Mouse (Mus musculus): ENCODE data around the gene Wwox. TPM values are rescaled to one million over a fixed set of nuclear protein-coding genes. Genes with fewer than 3 reads are reported as not detected.

Gene Wwox
- polyA plus RNA-seq, 1 experiment from 2014 or later = 14.0 TPM

DNA sequence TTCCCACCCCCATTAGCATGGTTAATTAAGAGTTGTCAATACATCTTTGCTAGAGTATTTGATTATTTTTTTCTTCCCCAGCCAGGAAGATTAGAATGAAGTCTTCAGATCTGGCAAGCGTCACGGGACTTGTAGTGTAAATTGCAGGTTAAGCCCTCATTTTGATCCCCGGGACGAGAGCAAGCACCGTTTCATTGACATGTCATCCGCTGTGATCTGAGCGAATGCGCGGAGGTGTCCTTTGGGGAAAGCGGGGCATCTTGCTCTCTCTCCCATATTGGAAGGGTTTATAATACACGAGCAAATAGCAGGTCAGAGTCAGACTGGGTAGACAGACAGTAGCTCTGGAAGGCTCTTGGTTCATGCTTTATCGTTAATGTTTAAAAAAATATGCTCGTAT is 123.0 kb downstream of the Wwox start:
- H3K4me2 ChIP-seq (ENCODE audit: low read length) = no peak overlapping the region
- H3K36me3 ChIP-seq (ENCODE audit: control insufficient read depth, insufficient read depth, low read length) = no peaks in the 10 kb centered on the region
- no peak overlapping the region for H3K9ac ChIP-seq (ENCODE audit: low read length)
- ATAC-seq (replicated peaks; ENCODE audit: low FRiP score, low TSS enrichment, low read depth) (no peak), DNase-seq (ENCODE audit: low spot score) (no peak)
- no peaks in the 10 kb centered on the region for H3K27me3 ChIP-seq (replicated peaks; ENCODE audit: control insufficient read depth, insufficient read depth, low read length)
- no peak overlapping the region for H3K4me3 ChIP-seq (ENCODE audit: low read depth, low read length)
- no peaks in the 10 kb centered on the region for H3K4me1 ChIP-seq (replicated peaks; ENCODE audit: control insufficient read depth, insufficient read depth, low read length)
- H3K27ac ChIP-seq (ENCODE audit: low read depth) = no peak overlapping the region
- 78% methylated on average over 13 of the region's 13 CpGs for WGBS
- no peaks in the 10 kb centered on the region for H3K9me3 ChIP-seq (ENCODE audit: control insufficient read depth, low read length)

DNA sequence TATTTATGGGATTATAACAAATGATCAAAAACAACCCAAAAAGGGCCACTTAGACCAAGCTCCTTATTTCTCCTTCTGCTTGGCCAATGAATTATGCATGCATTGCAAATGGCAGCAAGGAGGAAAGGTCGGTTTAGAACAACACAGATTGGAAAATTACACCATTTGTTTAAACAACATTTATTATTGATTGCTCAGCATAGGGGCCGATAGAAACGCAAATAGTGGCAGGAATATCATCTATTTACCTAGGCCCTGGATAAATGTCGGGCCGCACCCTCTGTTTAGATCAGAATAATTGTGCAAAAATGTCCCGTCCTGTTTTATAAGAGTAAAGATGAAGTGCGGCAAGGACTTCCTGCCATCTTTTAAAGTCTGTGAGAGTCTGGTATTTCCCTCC is 123.9 kb downstream of the Wwox start:
- no peaks in the 10 kb centered on the region for H3K4me1 ChIP-seq (replicated peaks; ENCODE audit: control insufficient read depth, insufficient read depth, low read length)
- H3K27me3 ChIP-seq (replicated peaks; ENCODE audit: control insufficient read depth, insufficient read depth, low read length) = no peaks in the 10 kb centered on the region
- ATAC-seq (replicated peaks; ENCODE audit: low FRiP score, low TSS enrichment, low read depth) (no peak), DNase-seq (ENCODE audit: low spot score) (no peak)
- no peak overlapping the region for H3K27ac ChIP-seq (ENCODE audit: low read depth)
- no peaks in the 10 kb centered on the region for H3K36me3 ChIP-seq (ENCODE audit: control insufficient read depth, insufficient read depth, low read length)
- 69% methylated on average over 7 of the region's 7 CpGs for WGBS
- no peaks in the 10 kb centered on the region for H3K9me3 ChIP-seq (ENCODE audit: control insufficient read depth, low read length)
- no peak overlapping the region for H3K4me3 ChIP-seq (ENCODE audit: low read depth, low read length)
- no peak overlapping the region for H3K9ac ChIP-seq (ENCODE audit: low read length)
- no peak overlapping the region for H3K4me2 ChIP-seq (ENCODE audit: low read length)

DNA sequence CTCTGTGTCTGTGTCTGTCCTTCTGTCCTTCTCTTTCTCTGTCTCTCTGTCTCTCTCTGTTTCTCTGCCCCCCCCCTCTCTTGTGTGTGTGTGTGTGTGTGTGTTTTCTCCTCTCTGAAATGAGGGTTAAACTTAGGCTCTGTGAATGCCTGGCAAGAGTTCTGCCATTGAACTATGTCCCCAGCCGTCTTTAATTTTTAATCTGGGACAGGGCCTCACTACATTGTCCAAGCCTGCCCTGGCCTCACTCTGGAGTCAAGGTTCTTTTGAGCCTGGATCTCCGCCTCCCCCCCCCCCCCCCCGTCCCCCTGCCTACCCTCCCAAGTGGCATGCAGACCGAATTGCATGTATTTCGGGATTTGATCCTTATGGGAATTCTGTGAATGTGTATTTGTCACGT is 124.6 kb downstream of the Wwox start:
- H3K27ac ChIP-seq (ENCODE audit: low read depth) = no peak overlapping the region
- H3K9me3 ChIP-seq (ENCODE audit: control insufficient read depth, low read length) = no peaks in the 10 kb centered on the region
- DNase-seq (ENCODE audit: low spot score) = no peak
- no peak overlapping the region for H3K4me2 ChIP-seq (ENCODE audit: low read length)
- ATAC-seq (replicated peaks; ENCODE audit: low FRiP score, low TSS enrichment, low read depth) = no peak
- 77% methylated on average over 6 of the region's 6 CpGs for WGBS
- H3K27me3 ChIP-seq (replicated peaks; ENCODE audit: control insufficient read depth, insufficient read depth, low read length) = no peaks in the 10 kb centered on the region
- no peak overlapping the region for H3K9ac ChIP-seq (ENCODE audit: low read length)
- H3K36me3 ChIP-seq (ENCODE audit: control insufficient read depth, insufficient read depth, low read length) = no peaks in the 10 kb centered on the region
- H3K4me1 ChIP-seq (replicated peaks; ENCODE audit: control insufficient read depth, insufficient read depth, low read length) = no peaks in the 10 kb centered on the region
- no peak overlapping the region for H3K4me3 ChIP-seq (ENCODE audit: low read depth, low read length)

DNA sequence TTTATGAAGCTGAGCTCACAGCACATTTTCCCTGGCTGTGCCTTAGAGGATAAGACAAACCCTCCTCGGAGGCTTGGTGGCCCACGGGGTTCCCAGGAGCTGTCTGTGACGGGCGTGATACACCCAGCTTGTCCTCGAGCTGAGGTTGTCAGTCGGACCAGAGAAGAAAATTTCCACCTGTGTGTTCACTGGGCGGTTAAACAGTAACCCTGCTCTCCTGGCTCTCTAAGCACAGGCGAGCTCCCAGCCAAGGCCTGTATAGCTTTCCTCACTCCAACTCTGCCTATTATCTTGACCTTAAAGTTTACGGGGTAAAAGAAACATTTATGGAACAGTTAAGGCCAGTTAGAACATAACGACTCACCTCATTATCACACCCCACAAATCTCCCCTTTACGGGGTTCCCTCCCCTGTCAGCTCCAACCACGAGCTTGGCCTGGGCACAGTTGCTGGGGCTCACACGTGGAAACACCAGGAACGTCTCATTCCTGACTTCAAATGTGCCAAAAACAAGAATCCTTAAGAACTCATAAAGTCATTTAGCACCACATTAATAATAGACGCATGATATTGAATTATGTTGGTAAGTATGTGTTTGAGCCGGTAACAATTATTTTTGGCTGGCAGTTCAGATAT is 129.2 kb downstream of the Wwox start:
- 64% methylated on average over 16 of the region's 16 CpGs for WGBS
- no peak for ATAC-seq (replicated peaks; ENCODE audit: low FRiP score, low TSS enrichment, low read depth)
- H3K27ac ChIP-seq (ENCODE audit: low read depth) = no peak overlapping the region

GRCm38 (mm10) chr8:114573014-114573746 is 133.7 kb downstream of the Wwox start:
- H3K4me3 ChIP-seq (ENCODE audit: low read depth, low read length) = no peak overlapping the region
- DNase-seq (ENCODE audit: low spot score) (no peak), ATAC-seq (replicated peaks; ENCODE audit: low FRiP score, low TSS enrichment, low read depth) (no peak)
- H3K9ac ChIP-seq (ENCODE audit: low read length) = no peak overlapping the region
- no peaks in the 10 kb centered on the region for H3K27me3 ChIP-seq (replicated peaks; ENCODE audit: control insufficient read depth, insufficient read depth, low read length)
- H3K27ac ChIP-seq (ENCODE audit: low read depth) = no peak overlapping the region
- WGBS = 73% methylated on average over 4 of the region's 4 CpGs
- H3K4me2 ChIP-seq (ENCODE audit: low read length) = no peak overlapping the region
- H3K9me3 ChIP-seq (ENCODE audit: control insufficient read depth, low read length) = peaks cover 3% of the 10 kb centered on the region; the same call in 1 of the 2 replicates
- H3K36me3 ChIP-seq (ENCODE audit: control insufficient read depth, insufficient read depth, low read length) = no peaks in the 10 kb centered on the region
- H3K4me1 ChIP-seq (replicated peaks; ENCODE audit: control insufficient read depth, insufficient read depth, low read length) = no peaks in the 10 kb centered on the region

More for the DNA sequence above, 129.2 kb downstream of the Wwox start:
- Histone ChIP-seq H3K27me3 (replicated peaks; ENCODE audit: control insufficient read depth, insufficient read depth, low read length) (no peaks in the 10 kb centered on the region), H3K4me2 (ENCODE audit: low read length) (no peak overlapping the region), H3K4me1 (replicated peaks; ENCODE audit: control insufficient read depth, insufficient read depth, low read length) (no peaks in the 10 kb centered on the region), H3K9ac (ENCODE audit: low read length) (no peak overlapping the region), H3K36me3 (ENCODE audit: control insufficient read depth, insufficient read depth, low read length) (no peaks in the 10 kb centered on the region), H3K9me3 (ENCODE audit: control insufficient read depth, low read length) (no peaks in the 10 kb centered on the region), H3K4me3 (ENCODE audit: low read depth, low read length) (no peak overlapping the region)
- DNase-seq (ENCODE audit: low spot score) = no peak

DNA sequence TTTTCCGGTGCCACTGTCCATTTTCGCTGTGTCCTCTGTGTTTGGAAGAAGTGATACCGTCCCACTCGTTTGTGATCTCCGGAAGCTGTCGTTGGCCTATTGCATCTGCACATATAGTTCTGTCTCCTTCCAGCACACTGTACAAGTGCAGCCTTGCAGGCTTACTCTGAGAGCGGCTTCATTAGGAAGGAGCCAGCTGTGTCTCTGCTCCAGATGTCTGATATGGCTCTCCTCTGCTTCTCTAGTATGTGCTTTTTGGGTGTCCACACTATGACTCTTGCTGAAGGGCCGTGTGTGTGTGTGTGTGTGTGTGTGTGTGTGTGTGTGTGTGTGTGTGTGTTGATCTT is 134.3 kb downstream of the Wwox start:
- H3K4me3 ChIP-seq (ENCODE audit: low read depth, low read length) = no peak overlapping the region
- no peak overlapping the region for H3K27ac ChIP-seq (ENCODE audit: low read depth)
- ATAC-seq (replicated peaks; ENCODE audit: low FRiP score, low TSS enrichment, low read depth) (no peak), DNase-seq (ENCODE audit: low spot score) (no peak)
- H3K9ac ChIP-seq (ENCODE audit: low read length) = no peak overlapping the region
- no peaks in the 10 kb centered on the region for H3K27me3 ChIP-seq (replicated peaks; ENCODE audit: control insufficient read depth, insufficient read depth, low read length)
- H3K4me2 ChIP-seq (ENCODE audit: low read length) = no peak overlapping the region
- H3K4me1 ChIP-seq (replicated peaks; ENCODE audit: control insufficient read depth, insufficient read depth, low read length) = no peaks in the 10 kb centered on the region
- H3K36me3 ChIP-seq (ENCODE audit: control insufficient read depth, insufficient read depth, low read length) = no peaks in the 10 kb centered on the region
- WGBS = 87% methylated on average over 8 of the region's 8 CpGs
- peaks cover 5% of the 10 kb centered on the region; the same call in 1 of the 2 replicates for H3K9me3 ChIP-seq (ENCODE audit: control insufficient read depth, low read length)

- Histone ChIP-seq H3K4me1 (replicated peaks; ENCODE audit: control insufficient read depth, insufficient read depth, low read length) (no peaks in the 10 kb centered on the region), H3K9ac (ENCODE audit: low read length) (no peak overlapping the region), H3K27me3 (replicated peaks; ENCODE audit: control insufficient read depth, insufficient read depth, low read length) (no peaks in the 10 kb centered on the region), H3K27ac (ENCODE audit: low read depth) (no peak overlapping the region), H3K4me3 (ENCODE audit: low read depth, low read length) (no peak overlapping the region), H3K9me3 (ENCODE audit: control insufficient read depth, low read length) (peaks cover 5% of the 10 kb centered on the region; the same call in 1 of the 2 replicates), H3K36me3 (ENCODE audit: control insufficient read depth, insufficient read depth, low read length) (no peaks in the 10 kb centered on the region), H3K4me2 (ENCODE audit: low read length) (no peak overlapping the region)
- DNase-seq (ENCODE audit: low spot score) = no peak
- 88% methylated on average over 10 of the region's 10 CpGs for WGBS
- ATAC-seq (replicated peaks; ENCODE audit: low FRiP score, low TSS enrichment, low read depth) = no peak
Measured at GRCm38 (mm10) chr8:114579292-114579691, 139.8 kb downstream of the Wwox start.

DNA sequence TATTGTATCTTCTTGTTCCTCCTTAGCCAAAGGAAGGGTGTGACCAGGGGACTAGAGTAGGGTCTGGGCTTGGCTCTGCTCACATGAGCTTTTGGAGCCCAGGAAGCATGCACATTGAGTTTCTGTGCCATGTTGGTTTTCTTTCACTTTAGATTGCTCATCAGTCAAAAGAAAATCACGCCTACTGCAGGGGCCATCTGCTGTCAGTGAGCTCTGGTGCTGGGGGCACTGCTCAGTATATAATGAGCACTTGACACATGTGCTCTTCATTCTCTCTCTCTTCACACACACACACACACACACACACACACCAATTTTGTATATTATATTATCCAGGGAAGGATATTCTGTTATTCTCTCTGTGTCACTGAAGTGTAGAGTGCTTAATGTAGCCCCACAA is 141.2 kb downstream of the Wwox start:
- ATAC-seq (replicated peaks; ENCODE audit: low FRiP score, low TSS enrichment, low read depth) (no peak), DNase-seq (ENCODE audit: low spot score) (no peak)
- Histone ChIP-seq H3K36me3 (ENCODE audit: control insufficient read depth, insufficient read depth, low read length) (no peaks in the 10 kb centered on the region), H3K4me2 (ENCODE audit: low read length) (no peak overlapping the region), H3K27me3 (replicated peaks; ENCODE audit: control insufficient read depth, insufficient read depth, low read length) (no peaks in the 10 kb centered on the region), H3K9me3 (ENCODE audit: control insufficient read depth, low read length) (peaks cover 5% of the 10 kb centered on the region; the same call in 1 of the 2 replicates), H3K27ac (ENCODE audit: low read depth) (no peak overlapping the region), H3K4me1 (replicated peaks; ENCODE audit: control insufficient read depth, insufficient read depth, low read length) (no peaks in the 10 kb centered on the region), H3K4me3 (ENCODE audit: low read depth, low read length) (no peak overlapping the region), H3K9ac (ENCODE audit: low read length) (no peak overlapping the region)
- WGBS = 73% methylated on average over 1 of the region's 1 CpGs
